In genomic region chr11:98409341-98409822, GRCm38 (mm10) we compare ENCODE assay signal across 10 mouse cellular contexts. TPM values are rescaled to one million over a fixed set of nuclear protein-coding genes. Genes with fewer than 3 reads are reported as not detected.
A peak's percentile ranks its signal among the peaks of the same experiment; 100 is the strongest.
DNase-seq lines count a peak whose midpoint lies in the region; ATAC-seq and TF ChIP-seq lines count a peak whose summit lies in the region.
"Had no signal": no experiment of that assay in that cellular context is flagged by ENCODE, and none has a peak within 500 bp of the region (broad histone marks: within the 10 kb centered on the region; RNA-seq: fewer than 3 reads in every experiment).

No protein-coding gene starts in this region.

- ATAC-seq in forebrain, embryonic 12.5 days (ENCODE audit: low FRiP score): peak; percentile 76
- peak; percentile 70 for ATAC-seq in kidney, embryonic 15.5 days (replicated peaks; ENCODE audit: low FRiP score)
- no peak for ATAC-seq in midbrain, postnatal 0 days (ENCODE audit: low FRiP score)

- peaks cover 9% of the 10 kb centered on the region; the same call in 1 of the 2 replicates for H3K27me3 ChIP-seq in heart, embryonic 10.5 days (ENCODE audit: insufficient read depth, poor library complexity, severe bottlenecking)
- peaks cover 48% of the 10 kb centered on the region for H3K27me3 ChIP-seq in forebrain, embryonic 12.5 days
- peaks cover 5% of the 10 kb centered on the region for H3K27me3 ChIP-seq in kidney, embryonic 15.5 days
- peaks cover 24% of the 10 kb centered on the region for H3K27me3 ChIP-seq in midbrain, postnatal 0 days (ENCODE audit: insufficient read depth, low read length)

- no peak for DNase-seq in heart, embryonic 10.5 days (ENCODE audit: low spot score)
- no peak for DNase-seq in heart, adult 18-20 months
- peak; percentile 38 for DNase-seq in midbrain, postnatal 0 days (ENCODE audit: low spot score)
- no peak for DNase-seq in ovary, adult 18-20 months (ENCODE audit: low spot score)
- DNase-seq in B cell, adult 2 months: no peak
- DNase-seq in left cerebral cortex, adult 18-20 months (ENCODE audit: low spot score in 2 of 2): no peak

- WGBS in heart, embryonic 10.5 days: 5% methylated on average over 10 of the region's 10 CpGs
- WGBS in forebrain, embryonic 12.5 days: 1% methylated on average over 10 of the region's 10 CpGs
- 2% methylated on average over 9 of the region's 10 CpGs for WGBS in kidney, embryonic 15.5 days
- WGBS in midbrain, postnatal 0 days: 4% methylated on average over 8 of the region's 10 CpGs

- peak overlapping the region; percentile 43 for H3K4me3 ChIP-seq in heart, embryonic 10.5 days
- no peak overlapping the region for H3K4me3 ChIP-seq in forebrain, embryonic 12.5 days (replicated peaks)
- H3K4me3 ChIP-seq in kidney, embryonic 15.5 days (replicated peaks): peak overlapping the region; percentile 19
- no peak overlapping the region for H3K4me3 ChIP-seq in midbrain, postnatal 0 days (ENCODE audit: low read depth, low read length)

- H3K9ac ChIP-seq in forebrain, embryonic 12.5 days: peak overlapping the region; percentile 40; the same call in 1 of the 2 replicates
- no peak overlapping the region for H3K9ac ChIP-seq in kidney, embryonic 15.5 days
- H3K9ac ChIP-seq in midbrain, postnatal 0 days (replicated peaks; ENCODE audit: low read length, poor library complexity, severe bottlenecking): no peak overlapping the region

- H3K36me3 ChIP-seq in heart, embryonic 10.5 days: 0 out of 2 replicates have a peak, but pooled peaks cover under 1% of the 10 kb centered on the region
- H3K36me3 ChIP-seq in forebrain, embryonic 12.5 days (replicated peaks): no peaks in the 10 kb centered on the region
- no peaks in the 10 kb centered on the region for H3K36me3 ChIP-seq in kidney, embryonic 15.5 days
- no peaks in the 10 kb centered on the region for H3K36me3 ChIP-seq in midbrain, postnatal 0 days (ENCODE audit: insufficient read depth, low read length)

- no peaks in the 10 kb centered on the region for H3K9me3 ChIP-seq in heart, embryonic 10.5 days
- no peaks in the 10 kb centered on the region for H3K9me3 ChIP-seq in forebrain, embryonic 12.5 days
- no peaks in the 10 kb centered on the region for H3K9me3 ChIP-seq in kidney, embryonic 15.5 days (replicated peaks)
- H3K9me3 ChIP-seq in midbrain, postnatal 0 days (ENCODE audit: low read length): no peaks in the 10 kb centered on the region

- TF ChIP-seq CTCF in midbrain, postnatal 0 days (IDR thresholded peaks at IDR 0.05): no peak

- H3K4me2 ChIP-seq in forebrain, embryonic 12.5 days: peak overlapping the region; percentile 32
- H3K4me2 ChIP-seq in kidney, embryonic 15.5 days: peak overlapping the region; percentile 52
- no peak overlapping the region for H3K4me2 ChIP-seq in midbrain, postnatal 0 days (ENCODE audit: low read depth, low read length, poor library complexity, severe bottlenecking)

- peaks cover 47% of the 10 kb centered on the region for H3K4me1 ChIP-seq in heart, embryonic 10.5 days
- peaks cover 35% of the 10 kb centered on the region for H3K4me1 ChIP-seq in forebrain, embryonic 12.5 days
- H3K4me1 ChIP-seq in kidney, embryonic 15.5 days: peaks cover 47% of the 10 kb centered on the region
- H3K4me1 ChIP-seq in midbrain, postnatal 0 days (ENCODE audit: insufficient read depth, low read length): peaks cover 6% of the 10 kb centered on the region; the same call in 1 of the 2 replicates

- H3K27ac ChIP-seq in heart, embryonic 10.5 days: peak overlapping the region; percentile 84
- no peak overlapping the region for H3K27ac ChIP-seq in forebrain, embryonic 12.5 days
- peak overlapping the region; percentile 90 for H3K27ac ChIP-seq in kidney, embryonic 15.5 days
- H3K27ac ChIP-seq in midbrain, postnatal 0 days (ENCODE audit: low read depth, low read length): no peak overlapping the region

RNA-seq across cellular contexts. Expression of gene Erbb2, which starts 2.9 kb away (rescaled TPM):
- polyA plus RNA-seq in heart, embryonic 10.5 days (2016; fragmentation: Nextera tagmentation; extraction: Ambion mirVana): 47.4 and 70.6 TPM in 2 replicates
- 1 to 10 TPM; 5.6 to 5.9 TPM for total RNA-seq in heart, adult 18-20 months (2021)
- 16.4 and 17.8 TPM in 2 replicates for polyA plus RNA-seq in forebrain, embryonic 12.5 days (2016; fragmentation: Nextera tagmentation; extraction: Ambion mirVana)
- polyA plus RNA-seq in kidney, embryonic 15.5 days (2015; fragmentation: Nextera tagmentation; extraction: Ambion mirVana): 46.2 and 48.0 TPM in 2 replicates
- 8.1 and 9.4 TPM in 2 replicates for total RNA-seq in midbrain, postnatal 0 days (2014; rRNA removed)
- polyA plus RNA-seq in midbrain, postnatal 0 days (2015; fragmentation: Nextera tagmentation; extraction: Ambion mirVana): 3.9 and 4.5 TPM in 2 replicates
- 1 to 10 TPM; 2.0 to 2.2 TPM for total RNA-seq in left cerebral cortex, adult 18-20 months (2021)

RNA-seq across cellular contexts. Expression of gene Pgap3, which starts 9.1 kb away (rescaled TPM):
- 15.3 and 21.3 TPM in 2 replicates for polyA plus RNA-seq in heart, embryonic 10.5 days (2016; fragmentation: Nextera tagmentation; extraction: Ambion mirVana)
- 1 to 10 TPM; 8.1 to 9.1 TPM for total RNA-seq in heart, adult 18-20 months (2021)
- polyA plus RNA-seq in forebrain, embryonic 12.5 days (2016; fragmentation: Nextera tagmentation; extraction: Ambion mirVana): 7.7 and 8.3 TPM in 2 replicates
- polyA plus RNA-seq in kidney, embryonic 15.5 days (2015; fragmentation: Nextera tagmentation; extraction: Ambion mirVana): 16.9 and 17.5 TPM in 2 replicates
- 10.1 and 10.9 TPM in 2 replicates for total RNA-seq in midbrain, postnatal 0 days (2014; rRNA removed)
- polyA plus RNA-seq in midbrain, postnatal 0 days (2015; fragmentation: Nextera tagmentation; extraction: Ambion mirVana): 7.0 and 7.7 TPM in 2 replicates
- total RNA-seq in left cerebral cortex, adult 18-20 months (2021): 10 to 100 TPM in 1 of 2 experiments, 1 to 10 TPM in 1; 9.4 to 10.3 TPM

RNA-seq across cellular contexts. Expression of gene Pnmt, which starts 23.1 kb away (rescaled TPM):
- polyA plus RNA-seq in heart, embryonic 10.5 days (2016; fragmentation: Nextera tagmentation; extraction: Ambion mirVana): 5.0 and 5.1 TPM in 2 replicates
- total RNA-seq in heart, adult 18-20 months (2021): under 1 TPM; 0.84 to 0.90 TPM
- polyA plus RNA-seq in forebrain, embryonic 12.5 days (2016; fragmentation: Nextera tagmentation; extraction: Ambion mirVana): 0.17 TPM in 1 of 2 replicates, not detected in the other
- polyA plus RNA-seq in kidney, embryonic 15.5 days (2015; fragmentation: Nextera tagmentation; extraction: Ambion mirVana): 2.7 and 3.8 TPM in 2 replicates
- 1.1 and 4.3 TPM in 2 replicates for total RNA-seq in midbrain, postnatal 0 days (2014; rRNA removed)
- 3.4 and 3.9 TPM in 2 replicates for polyA plus RNA-seq in midbrain, postnatal 0 days (2015; fragmentation: Nextera tagmentation; extraction: Ambion mirVana)
- total RNA-seq in left cerebral cortex, adult 18-20 months (2021): under 1 TPM; 0.30 to 0.74 TPM
- total RNA-seq: layer of hippocampus, postnatal 25 days had no signal
- polyA plus RNA-seq: urinary bladder, adult 2 months had no signal

RNA-seq across cellular contexts. Expression of gene Tcap, which starts 25.8 kb away (rescaled TPM):
- 86.0 and 159 TPM in 2 replicates for polyA plus RNA-seq in heart, embryonic 10.5 days (2016; fragmentation: Nextera tagmentation; extraction: Ambion mirVana)
- total RNA-seq in heart, adult 18-20 months (2021): 1,000 to 10,000 TPM; 1,636 to 2,096 TPM
- polyA plus RNA-seq in forebrain, embryonic 12.5 days (2016; fragmentation: Nextera tagmentation; extraction: Ambion mirVana): 0.20 and 0.36 TPM in 2 replicates
- polyA plus RNA-seq in kidney, embryonic 15.5 days (2015; fragmentation: Nextera tagmentation; extraction: Ambion mirVana): 2.5 and 3.5 TPM in 2 replicates
- not detected in 2 replicates for total RNA-seq in midbrain, postnatal 0 days (2014; rRNA removed)
- not detected in 2 replicates for polyA plus RNA-seq in midbrain, postnatal 0 days (2015; fragmentation: Nextera tagmentation; extraction: Ambion mirVana)
- total RNA-seq in left cerebral cortex, adult 18-20 months (2021): 1 to 10 TPM; 6.9 to 8.1 TPM

RNA-seq across cellular contexts. Expression of gene Mien1, which starts 29.4 kb away (rescaled TPM):
- 98.9 and 103 TPM in 2 replicates for polyA plus RNA-seq in heart, embryonic 10.5 days (2016; fragmentation: Nextera tagmentation; extraction: Ambion mirVana)
- total RNA-seq in heart, adult 18-20 months (2021): 10 to 100 TPM; 63.9 to 65.9 TPM
- 142 and 154 TPM in 2 replicates for polyA plus RNA-seq in forebrain, embryonic 12.5 days (2016; fragmentation: Nextera tagmentation; extraction: Ambion mirVana)
- polyA plus RNA-seq in kidney, embryonic 15.5 days (2015; fragmentation: Nextera tagmentation; extraction: Ambion mirVana): 101 and 106 TPM in 2 replicates
- 68.3 and 79.2 TPM in 2 replicates for total RNA-seq in midbrain, postnatal 0 days (2014; rRNA removed)
- 243 and 246 TPM in 2 replicates for polyA plus RNA-seq in midbrain, postnatal 0 days (2015; fragmentation: Nextera tagmentation; extraction: Ambion mirVana)
- 100 to 1,000 TPM; 104 to 110 TPM for total RNA-seq in left cerebral cortex, adult 18-20 months (2021)

Comparison
In these comparisons a context has a peak if more than half of its experiments do, and no peak if none do; other contexts are left out.
1. H3K27ac ChIP-seq: peak in heart, embryonic 10.5 days (single experiment) and kidney, embryonic 15.5 days (single experiment); none in forebrain, embryonic 12.5 days (single experiment) and midbrain, postnatal 0 days (single experiment).
2. H3K4me3 ChIP-seq: peak in heart, embryonic 10.5 days (single experiment) and kidney, embryonic 15.5 days (single experiment); none in forebrain, embryonic 12.5 days (single experiment) and midbrain, postnatal 0 days (single experiment).